Mouse (Mus musculus): ENCODE measurements at regions not wholly inside any gene's neighbourhood (a gene's known extent, or its start where the extent isn't known, plus 50 kb on each side); places are given as distances from the start of the nearest gene placed in this dataset.

DNA sequence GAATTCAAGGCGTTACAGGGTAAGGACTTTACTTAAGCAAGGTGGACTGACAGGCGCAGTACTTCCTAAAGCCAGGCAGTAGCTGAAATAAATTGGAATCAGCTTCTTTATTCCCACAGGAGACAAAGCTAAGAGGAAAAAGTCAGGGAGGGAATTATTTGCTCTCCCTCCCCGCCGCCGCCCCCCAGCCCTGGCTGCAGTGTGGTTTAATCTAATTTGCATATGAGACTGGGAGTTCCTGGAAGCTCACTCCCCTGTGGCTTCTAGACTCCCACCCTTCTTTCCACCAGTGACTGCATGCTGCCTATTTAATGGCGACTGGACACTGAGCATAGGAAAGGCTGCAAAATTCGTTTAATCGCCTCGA, 2292.7 kb upstream of the Gm7489 start:
- TF ChIP-seq CTCF (IDR thresholded peaks at IDR 0.05) (no peak), EP300 (IDR thresholded peaks at IDR 0.05) (no peak)

Measured in lung, postnatal 0 days (tissue).